Mouse (Mus musculus) activated CD4-positive, CD25-positive, alpha-beta regulatory T cell, adult 4 months (primary cell): ENCODE measurements around the gene Acot7. TPM values are rescaled to one million over a fixed set of nuclear protein-coding genes. Genes with fewer than 3 reads are reported as not detected.

Experiments
- ATAC-seq: one replicate; pipeline ENCODE4 v1.8.0; 2017
- polyA plus RNA-seq, 2 experiments: library from polyadenylated mRNA; unstranded; fragments of 100-300 nt; shearing (Covaris generic); gene quantifications; one replicate each; pipeline ENCODE4 v1.2.1; 2017

The Acot7 gene
- polyA plus RNA-seq, 2 experiments from 2014 or later: 134 to 172 TPM

DNA sequence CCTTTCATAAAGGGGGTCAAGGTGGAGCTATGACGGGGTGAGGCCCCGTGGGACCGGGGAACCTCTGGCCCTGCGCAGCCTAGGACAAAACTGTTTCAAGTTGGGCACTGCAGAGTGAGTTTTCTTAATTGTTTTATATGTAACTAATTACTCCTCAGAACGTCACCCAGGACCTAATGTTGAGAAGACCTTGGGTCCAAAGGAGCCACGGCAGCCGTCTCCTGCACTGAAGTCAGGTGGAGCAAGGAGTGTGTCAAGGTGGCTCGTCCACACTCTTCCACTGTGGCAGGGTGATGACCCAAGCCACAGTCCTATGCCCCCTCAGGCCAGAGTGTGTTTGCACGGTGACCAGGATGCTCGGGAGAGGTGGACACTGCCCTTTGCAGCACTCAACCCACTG is 125.2 kb downstream of the Acot7 start:
- ATAC-seq: no peak

DNA sequence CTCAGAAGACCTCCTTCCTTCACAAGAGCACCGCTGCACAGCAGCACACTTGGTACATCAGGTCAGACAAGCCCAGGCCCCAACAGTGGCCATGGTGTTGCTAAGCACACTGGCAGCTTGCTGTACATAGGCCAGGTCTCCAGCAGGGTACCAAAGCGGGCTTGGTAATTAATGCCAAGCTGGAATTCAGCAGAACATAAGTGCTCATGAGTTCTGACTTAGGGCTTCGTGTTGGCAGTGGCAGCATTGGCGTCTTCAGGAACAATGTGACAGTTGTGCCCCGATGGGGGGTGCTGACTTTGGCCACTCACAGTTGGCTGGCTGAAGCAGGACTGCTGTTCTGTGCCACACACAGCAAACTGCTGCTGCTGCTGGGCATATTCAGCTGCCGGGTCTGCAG is 126.8 kb downstream of the Acot7 start:
- ATAC-seq: no peak

DNA sequence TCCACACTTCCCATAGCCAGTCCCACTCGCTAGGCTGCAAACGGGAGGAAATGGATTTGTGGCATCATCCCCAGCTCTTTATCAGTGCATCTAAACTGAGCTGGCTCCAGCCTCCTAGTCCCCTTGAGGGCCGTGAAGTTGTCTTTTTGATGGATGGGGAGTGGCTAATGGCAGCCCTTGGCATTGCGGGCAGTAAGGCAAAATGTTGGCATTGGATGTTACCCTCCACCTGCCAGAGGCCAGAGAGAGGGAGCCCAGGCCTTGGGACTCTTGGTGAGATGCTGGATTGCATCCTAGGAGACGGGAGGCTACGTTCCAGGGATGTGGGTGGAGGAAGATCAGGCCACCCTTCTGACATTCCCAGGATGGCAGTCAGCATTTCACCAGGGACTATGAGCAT is 128.1 kb downstream of the Acot7 start:
- ATAC-seq: no peak

GRCm38 (mm10) chr4:152307542-152307941 is 129.6 kb downstream of the Acot7 start:
- no peak for ATAC-seq

DNA sequence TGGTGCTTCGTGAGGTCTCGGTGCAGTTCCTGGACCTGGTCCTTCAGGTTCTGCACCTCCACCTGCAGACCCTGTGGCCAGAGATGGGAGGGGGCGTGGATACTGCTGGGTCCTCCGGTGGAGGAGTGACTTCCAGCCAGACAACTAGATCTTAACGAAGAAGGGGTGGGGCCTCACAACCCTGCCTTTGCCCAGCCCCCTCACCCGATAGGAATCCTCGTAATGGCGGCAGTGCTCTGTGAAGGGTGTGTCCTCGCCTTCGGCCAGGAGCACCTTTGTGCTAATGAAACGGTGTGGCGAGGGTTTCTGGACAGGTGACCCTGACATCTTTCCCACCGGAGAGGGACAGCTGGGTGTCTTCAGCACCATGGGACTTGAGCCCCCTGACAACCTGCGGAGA is 134.3 kb downstream of the Acot7 start:
- ATAC-seq: no peak

GRCm38 (mm10) chr4:152313211-152313632 is 135.3 kb downstream of the Acot7 start:
- no peak for ATAC-seq

GRCm38 (mm10) chr4:152313934-152314333 is 136.0 kb downstream of the Acot7 start:
- no peak for ATAC-seq

DNA sequence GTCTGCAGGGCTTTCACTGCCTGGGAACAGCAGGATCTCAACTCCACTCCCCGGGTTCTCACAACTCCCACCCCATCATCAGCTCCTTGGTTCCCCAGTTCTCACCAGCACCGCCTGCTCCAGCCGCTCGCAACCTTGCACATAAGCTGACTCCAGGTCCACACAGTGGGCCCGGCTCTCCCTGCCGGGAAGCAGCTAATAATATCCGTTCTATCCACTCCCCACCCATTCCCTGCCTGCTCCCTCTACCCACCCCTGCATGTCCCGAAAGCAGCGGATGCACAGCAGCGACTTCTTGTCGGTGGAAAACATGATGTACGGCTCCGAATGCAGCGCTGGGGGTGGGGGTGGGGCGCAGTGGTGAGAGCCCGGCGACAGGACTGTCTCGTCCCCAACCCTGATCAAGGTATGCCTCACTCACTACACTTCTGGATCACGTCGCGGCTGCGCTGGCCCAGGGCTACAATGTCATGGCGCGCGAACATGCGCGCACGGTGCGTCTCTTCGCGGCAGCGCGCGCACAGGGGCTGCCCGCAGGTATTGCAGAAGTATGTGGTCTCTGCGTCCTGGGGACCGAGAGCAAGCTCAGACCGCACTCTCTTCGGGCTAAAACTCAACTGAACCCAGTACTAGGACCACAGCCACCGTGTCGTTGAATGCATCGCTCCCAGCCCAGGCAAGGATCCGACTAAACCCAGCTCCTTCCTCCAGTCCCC is 137.7 kb downstream of the Acot7 start:
- no peak for ATAC-seq

GRCm38 (mm10) chr4:152317631-152318033 is 139.7 kb downstream of the Acot7 start:
- no peak for ATAC-seq

DNA sequence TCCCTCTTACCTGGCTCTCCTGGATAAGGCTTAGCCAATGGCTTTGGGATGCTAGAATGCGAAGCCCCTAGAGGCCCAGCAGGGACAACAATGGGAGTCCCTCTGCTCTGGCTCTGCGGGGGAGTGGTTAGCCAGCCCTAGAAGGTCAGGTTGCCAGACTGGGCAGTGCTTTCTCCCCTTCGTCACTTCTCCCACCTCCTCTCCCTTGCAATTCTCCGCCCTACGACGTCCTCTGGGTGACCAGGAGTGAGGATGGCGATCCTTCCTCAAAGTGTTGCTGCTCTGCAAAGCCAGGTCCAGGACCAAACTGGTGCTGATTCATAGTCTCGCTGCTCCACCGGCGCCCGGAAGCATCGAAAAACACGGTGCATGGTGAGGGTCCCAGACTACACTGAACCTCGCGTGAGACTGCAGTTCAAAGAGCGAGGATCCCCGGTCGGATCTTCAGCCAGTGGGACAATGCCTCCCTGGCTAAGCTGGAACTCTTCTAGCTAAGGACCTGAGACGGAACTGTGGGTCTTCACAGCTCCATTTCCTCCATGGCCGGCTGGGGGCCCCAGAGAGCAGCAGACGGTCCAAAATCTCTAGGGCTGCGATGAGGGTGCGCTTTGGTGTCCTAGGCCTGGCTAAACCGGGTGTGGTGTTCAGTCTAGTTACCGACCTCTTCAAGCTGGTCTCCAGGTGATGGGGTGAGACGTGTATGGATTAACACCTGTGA is 140.7 kb downstream of the Acot7 start, which contains the start of gene Rnf207:
TSS of gene Rnf207 (minus strand) at position 477 of the 718 bp plus-strand sequence.
- peak; percentile 61 for ATAC-seq

Other genes with a start within 250 kb of the Acot7 start
- gene Dnajc11, start 244.4 kb upstream of the Acot7 start, polyA plus RNA-seq: 10 to 100 TPM; 27.9 to 31.7 TPM
- gene Thap3, start 189.1 kb upstream of the Acot7 start, polyA plus RNA-seq: 100 to 1,000 TPM in 1 of 2 experiments, 10 to 100 TPM in 1; 89.8 to 107 TPM
- 1 to 10 TPM; 2.3 to 3.0 TPM for gene Phf13, start 181.9 kb upstream of the Acot7 start, polyA plus RNA-seq
- gene Klhl21, start 169.3 kb upstream of the Acot7 start, polyA plus RNA-seq: 1 to 10 TPM; 2.2 to 4.2 TPM
- gene Zbtb48, start 150.5 kb upstream of the Acot7 start, polyA plus RNA-seq: 10 to 100 TPM; 14.1 to 22.0 TPM
- not detected for gene Tas1r1, start 139.6 kb upstream of the Acot7 start, polyA plus RNA-seq
- 10 to 100 TPM; 11.3 to 14.6 TPM for gene Nol9, start 138.8 kb upstream of the Acot7 start, polyA plus RNA-seq
- 1 to 10 TPM; 1.3 to 2.6 TPM for gene Plekhg5, start 105.6 kb upstream of the Acot7 start, polyA plus RNA-seq
- gene Tnfrsf25, start 62.2 kb upstream of the Acot7 start, polyA plus RNA-seq: 100 to 1,000 TPM; 132 to 150 TPM
- gene Espn, start 25.8 kb upstream of the Acot7 start, polyA plus RNA-seq: 1 to 10 TPM; 6.9 to 8.3 TPM
- gene Hes2, start 19.3 kb upstream of the Acot7 start, polyA plus RNA-seq: not detected
- not detected for gene Gpr153, start 96.1 kb downstream of the Acot7 start, polyA plus RNA-seq
- not detected for gene Hes3, start 113.5 kb downstream of the Acot7 start, polyA plus RNA-seq
- 1 to 10 TPM; 7.2 to 7.7 TPM for gene Icmt, start 119.1 kb downstream of the Acot7 start, polyA plus RNA-seq
- gene Rnf207, start 140.9 kb downstream of the Acot7 start, polyA plus RNA-seq: not detected
- 1,000 to 10,000 TPM; 1,059 to 1,071 TPM for gene Rpl22, start 147.6 kb downstream of the Acot7 start, polyA plus RNA-seq
- under 1 TPM in 1 of 2 experiments, not detected in 1; 0.19 TPM for gene Chd5, start 160.5 kb downstream of the Acot7 start, polyA plus RNA-seq